Mouse (Mus musculus): ENCODE results near the gene Fgfr2. TPM values are rescaled to one million over a fixed set of nuclear protein-coding genes. Genes with fewer than 3 reads are reported as not detected.

Fgfr2 gene
- polyA plus RNA-seq, 1 experiment from 2014 or later, result 39.4 TPM

- H3K36me3 ChIP-seq, result no peaks in the 10 kb centered on the region
- no peak for ATAC-seq
- peaks cover 24% of the 10 kb centered on the region for H3K4me1 ChIP-seq (replicated peaks)
- H3K4me3 ChIP-seq (replicated peaks), result no peak overlapping the region
- no peak overlapping the region for H3K4me2 ChIP-seq (replicated peaks)
- H3K27me3 ChIP-seq, result no peaks in the 10 kb centered on the region
- WGBS, result 72% methylated on average over 6 of the region's 6 CpGs
- no peak overlapping the region for H3K9ac ChIP-seq (replicated peaks)
- no peak overlapping the region for H3K27ac ChIP-seq
- no peaks in the 10 kb centered on the region for H3K9me3 ChIP-seq
Measured at GRCm38 (mm10) chr7:132338350-132338749, 784.8 kb downstream of the Fgfr2 start.

GRCm38 (mm10) chr7:132337268-132337917, 785.8 kb downstream of the Fgfr2 start:
- 59% methylated on average over 11 of the region's 11 CpGs for WGBS
- peak; percentile 50; the same call in 1 of the 2 replicates for ATAC-seq
- peak overlapping the region; percentile 59 for H3K27ac ChIP-seq
- peaks cover 26% of the 10 kb centered on the region for H3K4me1 ChIP-seq (replicated peaks)
- no peaks in the 10 kb centered on the region for H3K36me3 ChIP-seq
- H3K4me3 ChIP-seq (replicated peaks), result no peak overlapping the region
- H3K9ac ChIP-seq (replicated peaks), result no peak overlapping the region
- no peak overlapping the region for H3K4me2 ChIP-seq (replicated peaks)
- no peaks in the 10 kb centered on the region for H3K27me3 ChIP-seq
- no peaks in the 10 kb centered on the region for H3K9me3 ChIP-seq

GRCm38 (mm10) chr7:132336781-132337180, 786.4 kb downstream of the Fgfr2 start:
- no peak overlapping the region for H3K9ac ChIP-seq (replicated peaks)
- 52% methylated on average over 3 of the region's 3 CpGs for WGBS
- no peak overlapping the region for H3K4me3 ChIP-seq (replicated peaks)
- no peak for ATAC-seq
- no peaks in the 10 kb centered on the region for H3K36me3 ChIP-seq
- no peaks in the 10 kb centered on the region for H3K27me3 ChIP-seq
- no peak overlapping the region for H3K4me2 ChIP-seq (replicated peaks)
- H3K27ac ChIP-seq, result peak overlapping the region; percentile 59
- no peaks in the 10 kb centered on the region for H3K9me3 ChIP-seq
- H3K4me1 ChIP-seq (replicated peaks), result peaks cover 32% of the 10 kb centered on the region

- Histone ChIP-seq H3K27me3 (no peaks in the 10 kb centered on the region), H3K27ac (no peak overlapping the region), H3K4me2 (replicated peaks) (no peak overlapping the region), H3K36me3 (no peaks in the 10 kb centered on the region), H3K9ac (replicated peaks) (no peak overlapping the region), H3K4me3 (replicated peaks) (no peak overlapping the region), H3K9me3 (no peaks in the 10 kb centered on the region), H3K4me1 (replicated peaks) (peaks cover 33% of the 10 kb centered on the region)
- no peak for ATAC-seq
- WGBS, result 94% methylated on average over 4 of the region's 4 CpGs
Measured at GRCm38 (mm10) chr7:132335367-132335766, 787.8 kb downstream of the Fgfr2 start.

- Histone ChIP-seq H3K9ac (replicated peaks) (no peak overlapping the region), H3K27me3 (no peaks in the 10 kb centered on the region), H3K36me3 (no peaks in the 10 kb centered on the region), H3K27ac (no peak overlapping the region), H3K4me2 (replicated peaks) (no peak overlapping the region), H3K4me3 (replicated peaks) (no peak overlapping the region), H3K4me1 (replicated peaks) (peaks cover 29% of the 10 kb centered on the region), H3K9me3 (no peaks in the 10 kb centered on the region)
- 77% methylated on average over 1 of the region's 1 CpGs for WGBS
- ATAC-seq, result no peak
Measured at GRCm38 (mm10) chr7:132333078-132333477, 790.1 kb downstream of the Fgfr2 start.

- no peak overlapping the region for H3K9ac ChIP-seq (replicated peaks)
- 37% methylated on average over 11 of the region's 11 CpGs for WGBS
Measured at GRCm38 (mm10) chr7:132332176-132332575, 791.0 kb downstream of the Fgfr2 start.

GRCm38 (mm10) chr7:132330179-132330578, 793.0 kb downstream of the Fgfr2 start:
- WGBS, result 65% methylated on average over 1 of the region's 1 CpGs
- ATAC-seq, result no peak
- H3K9ac ChIP-seq (replicated peaks), result no peak overlapping the region
- no peaks in the 10 kb centered on the region for H3K9me3 ChIP-seq
- no peaks in the 10 kb centered on the region for H3K36me3 ChIP-seq
- no peak overlapping the region for H3K4me2 ChIP-seq (replicated peaks)
- no peaks in the 10 kb centered on the region for H3K27me3 ChIP-seq
- peaks cover 9% of the 10 kb centered on the region for H3K4me1 ChIP-seq (replicated peaks)
- no peak overlapping the region for H3K4me3 ChIP-seq (replicated peaks)
- no peak overlapping the region for H3K27ac ChIP-seq

More at GRCm38 (mm10) chr7:132332176-132332575, 791.0 kb downstream of the Fgfr2 start:
- H3K27ac ChIP-seq, result no peak overlapping the region; the same call in 1 of the 2 replicates
- H3K36me3 ChIP-seq, result no peaks in the 10 kb centered on the region
- H3K4me1 ChIP-seq (replicated peaks), result peaks cover 20% of the 10 kb centered on the region
- no peak overlapping the region for H3K4me3 ChIP-seq (replicated peaks)
- no peaks in the 10 kb centered on the region for H3K9me3 ChIP-seq
- no peak overlapping the region for H3K4me2 ChIP-seq (replicated peaks)
- H3K27me3 ChIP-seq, result no peaks in the 10 kb centered on the region
- ATAC-seq, result peak; percentile 40; the same call in 1 of the 2 replicates

- Histone ChIP-seq H3K9me3 (no peaks in the 10 kb centered on the region), H3K4me2 (replicated peaks) (no peak overlapping the region), H3K27ac (no peak overlapping the region), H3K9ac (replicated peaks) (no peak overlapping the region), H3K4me3 (replicated peaks) (no peak overlapping the region), H3K36me3 (no peaks in the 10 kb centered on the region), H3K4me1 (replicated peaks) (peaks cover 9% of the 10 kb centered on the region), H3K27me3 (no peaks in the 10 kb centered on the region)
- 85% methylated on average over 1 of the region's 1 CpGs for WGBS
- ATAC-seq, result no peak
Measured at GRCm38 (mm10) chr7:132328648-132329047, 794.5 kb downstream of the Fgfr2 start.

GRCm38 (mm10) chr7:132325549-132326331, 797.4 kb downstream of the Fgfr2 start:
- WGBS, result 80% methylated on average over 5 of the region's 5 CpGs
- Histone ChIP-seq H3K36me3 (no peaks in the 10 kb centered on the region), H3K27me3 (no peaks in the 10 kb centered on the region), H3K4me3 (replicated peaks) (no peak overlapping the region), H3K27ac (no peak overlapping the region), H3K9ac (replicated peaks) (no peak overlapping the region), H3K4me1 (replicated peaks) (no peaks in the 10 kb centered on the region), H3K4me2 (replicated peaks) (no peak overlapping the region), H3K9me3 (no peaks in the 10 kb centered on the region)
- ATAC-seq, result no peak

GRCm38 (mm10) chr7:132323430-132323829, 799.7 kb downstream of the Fgfr2 start:
- ATAC-seq, result no peak
- H3K4me3 ChIP-seq (replicated peaks), result no peak overlapping the region
- H3K4me1 ChIP-seq (replicated peaks), result no peaks in the 10 kb centered on the region
- no peak overlapping the region for H3K9ac ChIP-seq (replicated peaks)
- H3K9me3 ChIP-seq, result no peaks in the 10 kb centered on the region
- H3K36me3 ChIP-seq, result no peaks in the 10 kb centered on the region
- WGBS, result 90% methylated on average over 5 of the region's 5 CpGs
- no peaks in the 10 kb centered on the region for H3K27me3 ChIP-seq
- H3K27ac ChIP-seq, result no peak overlapping the region
- H3K4me2 ChIP-seq (replicated peaks), result no peak overlapping the region

GRCm38 (mm10) chr7:132321392-132321958, 801.7 kb downstream of the Fgfr2 start:
- Histone ChIP-seq H3K9ac (replicated peaks) (no peak overlapping the region), H3K4me3 (replicated peaks) (no peak overlapping the region), H3K27me3 (no peaks in the 10 kb centered on the region), H3K4me2 (replicated peaks) (no peak overlapping the region), H3K9me3 (no peaks in the 10 kb centered on the region), H3K4me1 (replicated peaks) (peaks cover 12% of the 10 kb centered on the region), H3K36me3 (no peaks in the 10 kb centered on the region), H3K27ac (no peak overlapping the region)
- no peak for ATAC-seq
- WGBS, result 80% methylated on average over 2 of the region's 2 CpGs

- H3K9me3 ChIP-seq, result no peaks in the 10 kb centered on the region
- no peaks in the 10 kb centered on the region for H3K36me3 ChIP-seq
- H3K27ac ChIP-seq, result peak within 1 kb of the TSS; percentile 87
- peak within 1 kb of the TSS; percentile 93 for H3K9ac ChIP-seq (replicated peaks)
- peak within 1 kb of the TSS; percentile 70 for H3K4me3 ChIP-seq (replicated peaks)
- no peaks in the 10 kb centered on the region for H3K27me3 ChIP-seq
- peaks cover 50% of the 10 kb centered on the region for H3K4me1 ChIP-seq (replicated peaks)
- peak within 1 kb of the TSS; percentile 96 for H3K4me2 ChIP-seq (replicated peaks)
- ATAC-seq, result peak; percentile 51; the same call in 1 of the 2 replicates
- under 1% methylated on average over 34 of the region's 34 CpGs for WGBS
Measured at GRCm38 (mm10) chr7:132317036-132317541, 806.1 kb downstream of the Fgfr2 start, which contains the start of gene Chst15. TSS of gene Chst15 (minus strand) at chr7:132317228.

Data from midbrain, embryonic 13.5 days (tissue).